In the genomic region with DNA sequence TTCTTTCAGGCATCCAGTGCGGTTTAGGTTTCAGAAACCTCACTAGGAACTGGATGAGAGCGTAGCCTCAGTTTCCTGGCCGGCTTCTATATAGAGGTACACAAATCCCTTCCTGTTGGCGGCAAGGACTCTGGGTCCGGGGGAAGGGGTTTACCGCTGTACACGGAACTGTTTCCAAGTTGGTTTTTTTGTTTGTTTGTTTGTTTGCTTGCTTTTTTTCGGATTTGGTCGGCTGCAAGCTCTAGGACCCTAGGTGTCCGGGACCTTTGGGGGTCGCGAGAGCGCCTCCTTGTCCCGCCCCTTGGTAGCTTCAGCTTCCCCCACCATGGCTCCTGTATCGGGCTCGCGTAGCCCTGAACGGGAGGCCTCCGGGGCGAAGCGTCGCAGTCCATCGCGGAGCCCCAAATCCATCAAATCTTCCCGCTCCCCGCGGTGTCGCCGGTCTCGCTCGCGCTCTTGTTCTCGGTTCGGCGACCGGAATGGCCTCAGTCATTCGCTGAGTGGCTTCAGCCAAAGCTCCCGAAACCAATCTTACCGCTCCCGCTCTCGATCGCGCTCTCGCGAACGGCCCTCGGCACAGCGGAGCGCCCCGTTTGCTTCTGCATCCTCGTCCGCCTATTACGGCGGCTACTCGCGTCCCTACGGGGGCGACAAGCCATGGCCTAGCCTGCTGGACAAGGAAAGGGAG, we compare ENCODE assay signal across 8 mouse cellular contexts. TPM values are rescaled to one million over a fixed set of nuclear protein-coding genes. Genes with fewer than 3 reads are reported as not detected.
A peak's percentile ranks its signal among the peaks of the same experiment; 100 is the strongest.
DNase-seq lines count a peak whose midpoint lies in the region; ATAC-seq and TF ChIP-seq lines count a peak whose summit lies in the region.

A gene (plus strand): TSS at position 125 of the 688 bp plus-strand sequence.

- H3K27me3 ChIP-seq in forebrain, embryonic 15.5 days: no peaks in the 10 kb centered on the region
- no peaks in the 10 kb centered on the region for H3K27me3 ChIP-seq in lung, embryonic 15.5 days

- 0 out of 2 replicates have a peak within 1 kb of the TSS, but pooled peaks have one; percentile 40 for H3K27ac ChIP-seq in ES-E14 (ENCODE audit: insufficient read depth, low read depth, low read length, poor library complexity, severe bottlenecking)
- peak within 1 kb of the TSS; percentile 72 for H3K27ac ChIP-seq in forebrain, embryonic 15.5 days (replicated peaks)
- peak within 1 kb of the TSS; percentile 76 for H3K27ac ChIP-seq in lung, embryonic 15.5 days

- intact Hi-C loops in heart, postnatal 36 days (cut with DNase I): loop anchor here (2.0 kb wide), 2 partner anchors 16 to 64 kb away; a partner anchor contains a TSS

- H3K4me2 ChIP-seq in forebrain, embryonic 15.5 days (replicated peaks): peak within 1 kb of the TSS; percentile 50
- H3K4me2 ChIP-seq in lung, embryonic 15.5 days: peak within 1 kb of the TSS; percentile 42

- no peaks in the 10 kb centered on the region for H3K9me3 ChIP-seq in ES-E14 (ENCODE audit: control insufficient read depth, insufficient read depth, low read depth, low read length)
- H3K9me3 ChIP-seq in forebrain, embryonic 15.5 days: no peaks in the 10 kb centered on the region
- no peaks in the 10 kb centered on the region for H3K9me3 ChIP-seq in lung, embryonic 15.5 days

- in situ Hi-C loops in ES-E14 (cut with MboI; ENCODE audit: low sequenced_read_pairs in 2 of 2, unreplicated experiment in 2 of 2): no loop called here

- peak; percentile 93 for ATAC-seq in forebrain, embryonic 15.5 days (replicated peaks)
- ATAC-seq in lung, embryonic 15.5 days (ENCODE audit: borderline replicate concordance, extremely low read depth, low FRiP score, low TSS enrichment): peak; percentile 79

- H3K36me3 ChIP-seq in ES-E14 (ENCODE audit: control insufficient read depth, insufficient read depth, low read length, poor library complexity, severe bottlenecking): no peaks in the 10 kb centered on the region
- peaks cover 3% of the 10 kb centered on the region; the same call in 1 of the 2 replicates for H3K36me3 ChIP-seq in forebrain, embryonic 15.5 days
- H3K36me3 ChIP-seq in lung, embryonic 15.5 days: no peaks in the 10 kb centered on the region

- peak; percentile 59 for DNase-seq in ES-E14 (ENCODE audit: low read depth, low spot score)
- peak; percentile 67 for DNase-seq in cerebellum, adult 11-12 months
- peak; percentile 73 to 75 for DNase-seq in heart, postnatal 36 days
- peak; percentile 34 to 75 for DNase-seq in layer of hippocampus, adult 8-10 months (ENCODE audit: low spot score in 2 of 2)
- peak; percentile 44 for DNase-seq in ovary, adult 18-20 months (ENCODE audit: low spot score)
- DNase-seq in thymus, postnatal 0 days (ENCODE audit: low spot score): peak; percentile 77

- no peaks in the 10 kb centered on the region for H3K4me1 ChIP-seq in ES-E14 (ENCODE audit: control insufficient read depth in 2 of 2, insufficient read depth in 2 of 2, low read length in 2 of 2, poor library complexity in 1 of 2)
- peaks cover 13% of the 10 kb centered on the region for H3K4me1 ChIP-seq in forebrain, embryonic 15.5 days
- 0 out of 2 replicates have a peak, but pooled peaks cover 8% of the 10 kb centered on the region for H3K4me1 ChIP-seq in lung, embryonic 15.5 days

- WGBS in forebrain, embryonic 15.5 days: 20% methylated on average over 58 of the region's 58 CpGs
- WGBS in lung, embryonic 15.5 days: 9% methylated on average over 58 of the region's 58 CpGs

- H3K9ac ChIP-seq in ES-E14 (ENCODE audit: insufficient read depth, low read depth, low read length, poor library complexity, severe bottlenecking): peak within 1 kb of the TSS; percentile 96
- peak within 1 kb of the TSS; percentile 76 for H3K9ac ChIP-seq in forebrain, embryonic 15.5 days (replicated peaks)
- H3K9ac ChIP-seq in lung, embryonic 15.5 days: peak within 1 kb of the TSS; percentile 75

- H3K4me3 ChIP-seq in ES-E14 (ENCODE audit: insufficient read depth in 1 of 2, low read depth in 1 of 2, low read length in 2 of 2, poor library complexity in 1 of 2, severe bottlenecking in 1 of 2): peak within 1 kb of the TSS; percentile 87 to 98
- H3K4me3 ChIP-seq in forebrain, embryonic 15.5 days: peak within 1 kb of the TSS; percentile 72
- peak within 1 kb of the TSS; percentile 64 for H3K4me3 ChIP-seq in lung, embryonic 15.5 days

TF ChIP-seq in ES-E14, 5 proteins besides CTCF, POLR2A, EP300 and RAD21:
- peak; percentile 74 for TF ChIP-seq HCFC1 (IDR thresholded peaks at IDR 0.05; ENCODE audit: borderline replicate concordance, insufficient read depth, low read length)
- TF ChIP-seq ZNF384 (IDR thresholded peaks at IDR 0.05; ENCODE audit: low read depth, low read length): no peak

RNA-seq across cellular contexts. Expression of the gene that starts here (rescaled TPM):
- 8.2 and 10.9 TPM in 2 replicates for total RNA-seq in ES-E14 (2012; rRNA removed)
- 19.1 and 20.3 TPM in 2 replicates for polyA plus RNA-seq in forebrain, embryonic 15.5 days (2015; fragmentation: Nextera tagmentation; extraction: Ambion mirVana)
- total RNA-seq in heart, postnatal 36 days (2021): 1 to 10 TPM; 9.2 to 9.9 TPM
- 10 to 100 TPM; 12.9 to 19.4 (median 14.3) TPM for total RNA-seq in layer of hippocampus, adult 8-10 months (2022)
- 11.8 and 14.3 TPM in 2 replicates for polyA plus RNA-seq in lung, embryonic 15.5 days (2015; fragmentation: Nextera tagmentation; extraction: Ambion mirVana)
- polyA plus RNA-seq in thymus, postnatal 0 days (2015; fragmentation: Nextera tagmentation; extraction: Ambion mirVana): 21.6 and 26.4 TPM in 2 replicates

Comparison
In these comparisons a context has a peak if more than half of its experiments do, and no peak if none do; other contexts are left out.
1. Peak in every context shown above with its lines: DNase-seq, ATAC-seq, H3K4me3 ChIP-seq and H3K27ac ChIP-seq.